Mouse (Mus musculus) monocyte, adult 5-6 weeks (primary cell): ENCODE measurements around the gene Krt17. TPM values are rescaled to one million over a fixed set of nuclear protein-coding genes. Genes with fewer than 3 reads are reported as not detected.
A peak's percentile ranks its signal among the peaks of the same experiment; 100 is the strongest.
"Not testable (repeated sequence)": the region's sequence is repeated elsewhere in the genome, so short reads cannot be mapped to it uniquely, and the experiment has no call there.

ENCODE experiments used
- ATAC-seq: fragments of 153-309, 156-312 bp; replicated peaks from 2 replicates; pipeline ENCODE4 v1.8.0; 2017; ENCODE audit warnings: mild to moderate bottlenecking; ENCODE audit not compliant: low TSS enrichment, insufficient number of reproducible peaks, severe bottlenecking, poor library complexity, low FRiP score
- total RNA-seq: library from RNA; stranded (forward); fragments of 200-1000, 200-491, 200-594 nt; gene quantifications from 3 replicates; pipeline ENCODE4 v1.2.3, GENCODE M21; 2017

Krt17 gene
- not detected in 3 replicates for total RNA-seq

DNA sequence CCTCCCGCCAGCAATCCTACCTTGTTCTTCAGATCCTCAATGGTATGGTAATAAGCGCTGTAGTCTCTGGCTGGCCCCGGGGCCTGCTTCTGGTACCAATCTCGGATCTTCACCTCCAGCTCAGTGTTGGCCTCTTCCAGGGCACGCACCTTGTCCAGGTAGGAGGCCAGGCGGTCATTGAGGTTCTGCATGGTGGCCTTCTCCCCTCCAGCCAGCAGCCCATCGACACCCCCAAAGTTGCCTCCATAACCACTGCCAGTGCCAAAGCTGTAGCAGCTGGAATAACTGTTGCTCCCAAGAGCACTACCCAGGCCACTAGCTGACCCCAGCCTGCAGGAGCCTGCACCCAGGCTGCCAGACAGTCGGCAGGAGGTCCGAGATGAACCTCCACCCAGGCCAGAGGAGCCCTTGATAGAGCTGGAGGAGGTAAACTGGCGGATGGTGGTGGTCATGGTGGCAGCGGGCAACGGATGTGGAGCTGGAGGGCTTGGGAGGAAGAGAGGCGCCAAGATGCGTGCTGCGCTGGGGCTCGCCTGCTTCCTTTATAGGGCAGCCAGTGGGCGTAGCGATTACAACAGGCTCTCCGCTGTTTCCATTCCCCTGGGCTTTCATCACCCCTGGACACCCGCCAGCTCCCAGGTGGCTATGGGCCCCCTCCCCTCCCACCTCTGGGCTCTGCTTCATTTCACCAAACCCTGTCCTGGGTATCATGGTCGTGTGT is at the start of gene Krt17:
Gene Krt17 (minus strand): TSS at position 516 of the 721 bp plus-strand sequence.
- no peak for ATAC-seq

DNA sequence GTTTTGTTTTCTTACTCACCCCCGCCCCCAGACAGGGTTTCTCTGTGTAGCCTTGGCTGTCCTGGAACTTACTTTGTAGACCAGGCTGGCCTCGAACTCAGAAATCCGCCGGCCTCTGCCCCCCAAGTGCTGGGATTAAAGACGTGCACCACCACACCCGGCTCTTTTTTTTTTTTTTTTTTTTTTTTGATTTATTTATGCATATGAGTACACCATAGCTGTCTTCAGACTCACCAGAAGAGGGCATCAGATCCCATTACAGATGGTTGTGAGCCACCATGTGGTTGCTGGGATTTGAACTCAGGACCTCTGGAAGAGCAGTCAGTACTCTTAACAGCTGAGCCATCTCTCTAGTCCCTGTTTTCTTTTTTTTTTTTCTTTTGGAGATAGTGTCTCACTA is 47.8 kb upstream of the Krt17 start:
- not testable (repeated sequence) for ATAC-seq

DNA sequence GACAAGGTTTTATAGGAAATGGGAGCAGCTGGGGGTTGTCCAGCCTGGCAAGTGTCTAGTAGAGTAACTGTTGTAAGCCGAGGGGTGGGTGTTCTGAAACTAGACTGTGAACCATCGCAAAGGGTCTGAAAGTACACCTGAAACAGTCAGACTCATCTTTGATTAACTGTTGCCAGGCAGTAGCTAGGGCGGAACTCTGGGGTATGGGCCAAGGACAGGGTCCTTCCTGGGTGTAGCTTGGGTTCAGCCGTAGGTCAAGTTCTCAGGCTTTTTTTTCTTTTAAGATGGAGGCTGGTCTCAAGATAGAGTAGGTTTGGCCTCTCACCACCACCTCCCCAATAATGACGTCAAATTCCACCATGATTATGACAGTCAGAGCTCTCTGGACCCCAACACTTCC is 47.1 kb upstream of the Krt17 start:
- ATAC-seq = no peak

DNA sequence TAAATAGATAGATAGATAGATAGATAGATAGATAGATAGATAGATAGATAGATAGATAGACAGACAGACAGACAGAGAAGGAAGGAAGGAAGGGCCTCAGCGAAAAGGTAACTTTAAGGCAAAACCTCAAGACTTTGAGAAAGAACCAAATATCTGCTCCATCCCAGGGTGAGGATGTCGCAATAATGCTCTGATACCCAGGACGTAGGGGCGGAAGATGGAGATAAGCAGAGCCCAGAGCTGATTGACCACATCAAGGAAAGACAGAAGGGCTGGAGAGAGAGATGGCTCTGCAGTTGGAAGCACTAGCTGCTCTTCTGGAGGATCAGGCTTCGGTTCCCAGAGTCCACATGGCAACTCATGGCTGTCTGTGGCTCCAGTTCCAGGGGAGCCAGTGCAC is 40.5 kb upstream of the Krt17 start:
- no peak for ATAC-seq

DNA sequence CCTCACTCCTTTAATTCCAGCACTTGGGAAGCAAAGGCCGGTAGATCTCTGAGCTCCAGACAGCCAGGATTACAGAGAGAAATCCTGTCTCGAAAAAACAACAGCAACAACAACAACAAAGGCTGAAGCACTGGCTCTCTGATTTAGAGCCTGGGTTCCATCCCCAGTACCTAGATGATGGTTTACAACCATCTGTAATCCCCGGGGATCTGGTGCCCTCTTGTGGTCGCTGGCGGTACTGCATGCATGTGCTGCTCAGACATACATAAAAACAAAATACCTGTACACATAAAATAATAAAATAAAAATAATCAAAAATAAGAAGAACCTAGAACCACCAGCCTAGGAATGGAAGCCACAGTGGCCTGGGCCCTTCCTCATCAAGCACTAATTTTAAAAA is 39.5 kb upstream of the Krt17 start:
- no peak for ATAC-seq

DNA sequence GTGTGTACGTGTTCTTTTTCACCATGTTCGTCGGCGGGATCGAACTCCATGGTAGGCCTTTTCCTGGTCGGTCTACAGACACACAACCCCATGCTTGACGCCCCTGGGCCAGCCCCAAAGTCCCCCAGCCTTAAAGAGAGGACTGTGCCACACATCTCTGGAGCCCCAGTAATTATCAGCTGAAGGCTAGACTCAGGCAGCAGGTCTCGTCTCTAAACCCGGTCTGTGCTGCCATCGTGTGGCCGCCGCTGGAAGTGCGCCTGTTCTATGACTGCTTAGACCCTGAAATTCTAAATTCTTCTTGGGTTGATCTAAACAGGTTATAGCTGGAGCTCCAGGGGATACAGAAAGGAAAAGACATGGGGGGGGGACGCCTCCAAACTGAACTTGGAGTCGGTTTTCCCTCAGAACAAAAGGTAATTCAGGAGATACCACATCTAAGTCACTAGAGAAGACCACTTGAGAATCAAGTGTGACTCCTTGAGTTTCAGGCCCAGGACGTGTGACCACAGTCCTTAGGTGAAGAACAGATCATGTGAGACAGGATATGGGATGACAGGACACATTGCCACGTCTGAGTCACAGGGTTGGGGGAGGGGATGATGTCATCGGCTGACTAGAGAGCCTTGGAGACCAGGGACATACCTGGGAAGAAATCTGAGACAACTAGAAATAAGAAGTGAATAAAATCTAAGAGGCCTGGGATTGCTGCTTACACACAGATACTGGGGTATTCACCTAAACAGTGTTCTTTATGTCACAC is 37.6 kb upstream of the Krt17 start:
- peak; percentile 60 for ATAC-seq

DNA sequence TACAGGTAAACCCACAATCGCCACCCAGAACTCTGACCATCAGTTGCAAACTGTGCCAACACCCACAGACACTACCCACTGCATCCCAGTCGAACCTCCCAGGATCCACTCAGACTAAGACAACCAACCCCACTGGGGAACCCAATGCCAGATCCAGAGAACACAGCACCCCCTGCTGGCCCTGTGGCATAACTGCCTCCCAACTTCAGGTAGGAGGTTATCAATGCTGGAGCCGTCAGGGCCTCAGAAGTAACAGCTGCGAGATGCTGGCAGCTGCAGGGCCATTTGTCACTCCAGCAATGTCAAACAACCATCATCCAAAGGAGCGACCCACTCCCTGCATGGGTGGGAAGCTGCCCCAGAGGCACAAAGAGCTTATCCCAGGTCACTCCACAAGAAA is 37.0 kb upstream of the Krt17 start:
- 0 out of 2 replicates have a peak, but pooled peaks have one; percentile 30 for ATAC-seq

DNA sequence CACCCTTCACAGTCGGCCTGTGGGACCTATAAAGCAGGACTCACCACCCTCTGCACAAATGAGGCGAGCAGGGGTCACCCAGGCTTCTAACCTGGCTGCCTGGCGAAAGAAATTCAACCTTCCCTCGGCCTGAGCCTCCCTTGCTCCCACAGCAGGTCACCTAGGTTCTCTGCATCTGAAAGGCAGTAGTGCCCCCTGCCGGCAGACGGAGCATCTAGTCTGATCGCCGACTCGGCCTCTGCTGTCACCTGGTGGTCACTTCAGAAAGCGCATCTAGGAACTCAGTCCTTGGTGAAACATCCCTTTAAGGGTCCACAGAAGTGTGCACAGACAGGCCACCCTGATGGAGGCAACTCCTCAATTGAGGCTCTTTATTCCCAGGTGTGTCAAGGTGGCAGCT is 34.5 kb upstream of the Krt17 start:
- peak; percentile 79 for ATAC-seq

DNA sequence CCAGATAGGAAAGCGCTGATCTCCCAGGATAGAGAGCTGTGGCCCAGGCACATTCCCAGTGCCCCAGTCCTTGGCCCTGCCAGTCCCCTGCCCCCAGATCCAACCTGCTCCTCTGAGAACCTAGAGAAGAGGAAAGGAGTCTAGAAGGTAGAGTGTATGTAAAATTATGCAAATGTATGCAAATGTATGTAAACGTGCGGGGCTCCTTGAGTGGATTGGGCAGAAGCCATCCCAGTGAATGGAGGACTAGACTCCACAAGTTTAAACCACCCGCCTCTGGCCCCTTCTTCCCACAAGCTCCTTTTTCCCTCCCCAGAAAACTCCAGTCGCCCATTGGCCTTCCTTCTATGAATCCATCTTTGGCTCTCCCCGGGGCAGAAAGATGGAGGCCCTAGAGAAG is 32.1 kb upstream of the Krt17 start:
- no peak for ATAC-seq

DNA sequence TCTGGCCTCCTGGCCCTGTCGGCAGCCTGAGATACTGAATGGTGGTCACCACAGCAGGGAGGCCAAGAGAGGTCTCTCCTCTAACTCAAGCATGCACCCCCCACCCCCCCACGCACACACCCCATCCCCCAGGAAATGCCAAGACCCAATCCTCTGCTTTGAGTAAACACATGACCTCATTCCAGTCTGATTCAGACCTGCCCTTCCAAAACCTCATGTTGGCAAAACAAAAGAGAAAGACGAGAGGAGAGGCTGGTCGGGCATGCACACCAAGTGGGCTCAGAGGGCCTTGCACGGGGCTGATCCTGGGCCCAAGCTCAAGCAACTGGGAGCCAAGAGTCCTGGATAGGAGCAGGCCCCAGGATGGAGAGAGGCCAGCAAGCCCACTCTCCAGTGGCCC is 29.4 kb upstream of the Krt17 start:
- no peak for ATAC-seq

DNA sequence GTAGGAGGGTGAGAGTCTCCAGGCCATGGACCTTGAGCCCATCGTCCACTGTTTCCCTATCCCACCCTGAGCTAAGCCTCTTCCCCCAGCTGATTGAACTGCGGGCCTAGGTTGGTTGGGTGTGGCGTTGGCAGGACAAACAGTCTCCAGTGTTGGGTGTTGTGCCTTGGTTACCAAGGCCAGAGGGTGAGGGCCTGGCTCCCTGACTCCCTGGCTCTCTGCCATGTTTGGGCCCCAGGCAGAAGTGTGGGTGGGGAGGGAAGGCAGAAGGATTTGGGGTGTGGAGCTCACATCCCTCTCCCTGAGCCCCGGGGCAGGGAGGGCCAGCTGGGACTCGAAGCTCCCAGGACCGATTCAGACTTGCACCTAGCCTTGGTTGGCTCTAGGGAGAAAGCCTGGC is 28.1 kb upstream of the Krt17 start:
- no peak for ATAC-seq

DNA sequence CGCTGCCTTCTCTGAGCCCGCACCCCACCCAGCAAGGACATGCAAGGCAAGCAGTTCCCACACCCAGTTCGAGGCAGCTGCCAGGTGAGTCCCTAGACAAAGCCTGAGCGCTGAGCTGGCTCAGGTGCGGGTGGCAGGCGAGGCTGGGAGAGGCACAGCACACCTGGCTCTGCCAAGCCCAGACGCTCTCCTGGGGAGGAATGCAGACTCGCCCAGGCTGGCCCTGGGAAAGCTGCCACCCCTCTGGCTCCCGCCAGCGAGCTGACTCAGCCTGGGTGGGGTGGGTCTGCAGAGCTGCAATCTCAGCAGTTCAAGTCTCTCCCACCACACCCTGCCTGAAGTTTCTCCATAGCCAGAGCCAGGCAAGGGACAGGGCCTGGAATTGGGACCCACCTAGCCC is 26.2 kb upstream of the Krt17 start:
- no peak for ATAC-seq

DNA sequence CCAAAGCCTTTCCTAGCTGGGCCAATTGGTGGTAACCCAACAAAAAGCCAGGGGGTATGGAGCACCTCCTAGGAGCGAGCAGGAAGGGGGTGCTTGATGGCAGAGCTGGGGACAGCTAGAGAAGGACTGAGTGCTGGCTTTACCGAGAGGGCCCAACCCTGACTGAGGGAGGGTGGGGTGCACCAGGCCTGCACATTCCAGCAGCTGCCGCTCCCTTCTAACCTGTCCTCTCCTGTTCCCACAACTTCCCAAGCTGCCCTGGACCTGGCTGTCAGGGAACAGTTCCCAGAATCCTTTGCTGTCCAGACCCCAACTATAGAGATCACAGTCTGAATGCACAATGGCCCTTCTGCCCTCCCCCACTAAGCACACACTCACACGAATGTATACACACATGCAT is 24.2 kb upstream of the Krt17 start:
- no peak for ATAC-seq

DNA sequence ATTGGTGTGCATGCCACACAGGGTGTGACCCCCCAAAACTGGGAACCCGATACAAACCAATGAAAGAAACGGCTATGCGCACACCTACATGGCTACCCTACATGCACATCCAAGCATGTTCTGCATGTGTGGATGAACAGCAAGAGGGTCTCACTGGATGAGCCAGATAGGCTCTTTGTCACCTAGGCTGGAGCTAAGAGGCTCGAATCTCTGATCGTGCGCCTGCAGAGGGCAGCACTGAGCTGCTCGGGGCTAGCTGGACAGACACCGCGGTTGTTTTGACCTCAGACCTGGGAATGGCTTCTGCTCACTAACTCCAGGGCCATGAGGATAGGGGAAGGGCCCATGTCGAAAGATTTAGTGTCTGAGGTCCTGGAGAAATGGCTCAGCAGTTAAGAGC is 21.7 kb upstream of the Krt17 start:
- ATAC-seq = 0 out of 2 replicates have a peak, but pooled peaks have one; percentile 50

DNA sequence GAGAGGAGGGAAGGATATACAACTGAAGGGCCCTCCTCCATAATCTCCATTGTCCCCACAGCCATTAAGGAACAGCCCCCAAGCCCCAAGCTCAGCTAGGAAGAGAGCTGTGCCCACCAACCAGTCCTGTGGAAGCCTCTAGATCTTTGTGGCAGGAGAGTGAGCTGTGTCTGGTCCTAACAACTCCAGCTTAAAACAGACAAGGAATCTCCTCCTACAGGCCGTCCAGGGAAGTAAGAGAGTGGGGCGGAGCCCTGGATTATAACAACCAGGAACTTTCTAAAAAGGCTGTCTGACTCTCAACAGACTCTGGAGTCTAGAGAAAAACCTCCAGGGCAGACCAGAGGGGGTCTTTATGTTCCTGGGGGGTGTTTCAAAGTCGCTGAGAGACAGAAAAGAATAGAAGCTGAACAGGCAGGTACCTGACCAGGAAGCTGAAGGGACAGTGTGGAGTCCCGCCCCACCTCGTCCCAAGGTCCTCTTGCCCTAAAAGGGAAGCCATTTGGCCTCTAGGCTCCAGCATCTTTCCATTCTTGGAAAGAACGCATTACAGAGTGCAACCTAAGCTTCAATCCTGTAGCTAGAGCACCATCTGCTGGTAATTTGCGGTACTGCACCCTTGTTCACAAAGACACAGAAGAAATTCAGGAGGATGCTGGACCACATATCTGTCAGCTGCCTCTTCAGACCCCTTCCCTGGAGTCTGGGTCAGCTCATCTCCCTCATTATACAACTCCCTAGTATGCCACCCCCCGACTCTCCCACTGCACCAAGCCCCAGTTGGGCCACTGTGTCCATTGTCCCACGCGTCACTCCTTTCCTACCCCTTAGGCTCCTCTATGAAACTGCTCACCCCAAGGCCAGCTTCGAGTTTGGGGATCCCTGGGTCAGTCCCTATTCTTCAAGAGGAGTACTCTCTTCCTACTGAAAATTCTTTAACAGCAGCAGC is 21.0 kb upstream of the Krt17 start:
- peak; percentile 45 for ATAC-seq

DNA sequence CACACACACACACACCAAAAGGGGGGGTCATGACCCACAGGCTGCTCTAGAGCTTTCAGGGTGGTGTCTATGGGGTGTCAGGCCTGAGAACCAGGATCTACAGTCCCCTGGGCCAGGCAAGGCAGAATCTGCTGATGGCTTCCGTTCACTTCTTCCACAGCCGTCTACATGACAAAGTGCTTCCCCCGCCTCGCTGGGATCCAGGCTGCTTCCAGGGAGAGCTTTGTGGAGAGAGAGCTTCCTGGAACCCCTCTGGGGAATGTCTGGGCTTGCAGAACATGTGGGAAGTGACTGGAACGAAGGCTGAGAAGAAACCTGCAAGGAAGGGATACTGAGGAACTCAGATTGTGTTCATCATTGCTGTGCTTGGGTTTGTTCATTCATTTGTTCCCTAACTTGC is 17.9 kb upstream of the Krt17 start:
- ATAC-seq = no peak

DNA sequence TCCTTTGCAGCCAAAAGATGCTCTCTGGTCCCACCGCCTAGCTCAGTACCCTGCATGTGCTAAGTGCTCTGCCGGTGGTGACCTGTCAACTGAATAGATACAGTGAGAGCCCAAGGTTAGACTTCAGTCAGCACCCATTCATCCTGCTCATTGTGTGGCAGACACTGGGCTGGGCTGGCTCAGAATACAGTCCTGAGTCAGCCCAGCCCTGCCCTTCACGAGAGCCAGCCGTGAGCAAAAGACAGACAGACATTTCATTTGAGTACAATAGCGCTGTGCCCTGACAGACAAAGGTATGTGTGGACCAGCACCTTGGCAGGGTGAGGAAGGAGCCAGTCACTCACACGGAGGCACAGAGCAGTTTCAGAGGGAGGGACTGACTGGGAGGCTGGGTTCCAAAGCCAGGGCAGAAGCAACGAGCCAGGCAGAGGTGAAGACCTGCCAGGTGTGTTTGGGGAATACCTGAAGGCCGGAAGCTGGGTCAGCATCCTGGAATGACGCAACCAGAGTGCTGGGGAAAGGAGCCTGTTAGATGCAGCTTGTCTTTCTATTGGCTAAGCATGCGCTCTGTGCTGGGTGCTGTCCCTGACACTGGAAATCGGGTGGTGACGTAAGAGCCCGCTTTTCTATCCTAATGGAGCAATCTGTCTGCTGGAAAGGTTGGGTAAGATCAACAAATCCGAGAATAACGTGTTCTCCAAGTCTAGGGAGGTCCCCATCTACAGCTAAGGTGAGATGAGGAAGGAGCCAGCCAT is 17.1 kb upstream of the Krt17 start:
- ATAC-seq = no peak

DNA sequence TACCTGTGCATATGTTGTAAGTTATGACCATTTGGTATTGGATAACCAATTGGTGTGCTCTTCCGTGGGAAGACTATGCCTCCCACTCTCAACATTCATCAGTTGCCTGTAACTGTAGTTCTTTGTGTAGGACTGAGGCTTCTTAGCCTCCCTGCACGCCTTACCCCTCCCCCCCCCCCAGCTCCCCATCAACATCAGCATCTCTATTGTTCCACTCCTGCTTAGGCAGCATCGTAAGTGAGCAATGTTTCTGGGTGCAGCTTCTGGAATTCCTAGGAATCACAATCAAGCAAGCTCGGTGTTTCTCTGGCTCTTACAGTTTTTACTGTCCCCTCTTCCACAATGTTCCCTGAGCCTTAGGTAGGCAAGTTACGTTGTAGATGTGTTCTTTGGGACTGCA is 14.6 kb upstream of the Krt17 start:
- no peak for ATAC-seq

DNA sequence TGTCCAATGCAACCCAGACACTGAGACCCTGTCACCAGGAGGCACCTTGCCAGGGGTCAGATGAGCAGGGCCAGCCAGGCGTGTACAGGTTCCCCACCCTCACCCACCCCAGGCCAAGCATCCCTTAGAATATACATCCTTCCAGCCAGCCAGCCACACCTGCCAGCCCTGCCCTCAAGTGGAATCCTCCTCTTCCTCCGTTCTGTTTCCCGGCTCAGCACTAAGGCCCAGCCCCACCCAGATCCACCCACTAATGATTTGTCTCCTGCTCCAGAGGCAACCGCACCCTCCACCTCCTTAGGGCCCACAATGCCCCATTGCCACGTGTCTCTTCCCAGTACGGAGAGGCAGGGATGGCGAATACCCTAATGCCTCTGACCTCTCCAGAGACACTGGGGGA is 13.9 kb upstream of the Krt17 start:
- ATAC-seq = no peak
